Mouse (Mus musculus) kidney, adult 2 months (tissue): Measurements from ENCODE around the gene Muc20.

ENCODE experiments used
- CTCF ChIP-seq: fragments of 200-500 bp; conservative IDR thresholded peaks from 2 replicates; pipeline ENCODE4 v1.5.1; 2011; ENCODE audit warnings: low read depth, mild to moderate bottlenecking, control low read depth, low read length, moderate library complexity, mixed read lengths; ENCODE audit not compliant: insufficient read depth, insufficient read length
- POLR2A ChIP-seq: fragments of 200-500 bp; IDR thresholded peaks from one replicate; pipeline ENCODE4 v1.6.1; 2011; ENCODE audit warnings: low read depth, low read length, control low read depth

GRCm38 (mm10) chr16:32733213-32733612, 64.0 kb downstream of the Muc20 start:
- no peak for TF ChIP-seq CTCF
- no peak for TF ChIP-seq POLR2A
